Comparison of ENCODE assay signal across 9 mouse cellular contexts in genomic region chr5:123947041-123947761, GRCm38 (mm10). TPM values are rescaled to one million over a fixed set of nuclear protein-coding genes. Genes with fewer than 3 reads are reported as not detected.
DNase-seq lines count a peak whose midpoint lies in the region; ATAC-seq and TF ChIP-seq lines count a peak whose summit lies in the region.
"Had no signal": no experiment of that assay in that cellular context is flagged by ENCODE, and none has a peak within 500 bp of the region (broad histone marks: within the 10 kb centered on the region; RNA-seq: fewer than 3 reads in every experiment).

No protein-coding gene starts in this region.

- no peaks in the 10 kb centered on the region for H3K4me1 ChIP-seq in cerebellum, adult 2 months (ENCODE audit: control insufficient read depth, insufficient read depth, low read length)
- H3K4me1 ChIP-seq in limb, embryonic 11.5 days (ENCODE audit: control insufficient read depth, insufficient read depth, low read length), result no peaks in the 10 kb centered on the region
- no peaks in the 10 kb centered on the region for H3K4me1 ChIP-seq in limb, embryonic 10.5 days
- H3K4me1 ChIP-seq: midbrain, embryonic 12.5 days had no signal

- intact Hi-C loops in gastrocnemius, postnatal 14 days (cut with DNase I; ENCODE audit: low total_unique reads), result loop anchor here (2.0 to 5.0 kb wide), 2 partner anchors 46 to 135 kb away; no protein-coding TSS in a partner anchor

- H3K4me2 ChIP-seq in limb, embryonic 11.5 days (ENCODE audit: low read depth, severe bottlenecking), result no peak overlapping the region
- H3K4me2 ChIP-seq: midbrain, embryonic 12.5 days had no signal

- TF ChIP-seq CTCF in cerebellum, adult 2 months (IDR thresholded peaks at IDR 0.05; ENCODE audit: borderline replicate concordance, insufficient read depth, low read depth, low read length), result peak; percentile 43; the same call in 1 of the 2 replicates

- H3K9ac ChIP-seq in limb, embryonic 11.5 days (ENCODE audit: low read length), result no peak overlapping the region
- H3K9ac ChIP-seq: midbrain, embryonic 12.5 days had no signal

- no peak for ATAC-seq in limb, embryonic 11.5 days (ENCODE audit: insufficient number of reproducible peaks, low FRiP score, low TSS enrichment, low read depth)

- no peak overlapping the region for H3K4me3 ChIP-seq in cerebellum, adult 2 months (replicated peaks; ENCODE audit: insufficient read depth, low read depth, low read length)
- H3K4me3 ChIP-seq in limb, embryonic 11.5 days (ENCODE audit: low read depth, low read length), result no peak overlapping the region
- no peak overlapping the region for H3K4me3 ChIP-seq in limb, embryonic 10.5 days
- H3K4me3 ChIP-seq: midbrain, embryonic 12.5 days had no signal

- H3K36me3 ChIP-seq in limb, embryonic 11.5 days (ENCODE audit: control insufficient read depth, insufficient read depth, low read length), result no peaks in the 10 kb centered on the region
- H3K36me3 ChIP-seq in limb, embryonic 10.5 days, result no peaks in the 10 kb centered on the region
- H3K36me3 ChIP-seq: midbrain, embryonic 12.5 days had no signal

- no peaks in the 10 kb centered on the region for H3K9me3 ChIP-seq in limb, embryonic 11.5 days (ENCODE audit: control insufficient read depth, low read length)
- no peaks in the 10 kb centered on the region for H3K9me3 ChIP-seq in limb, embryonic 10.5 days (replicated peaks)
- H3K9me3 ChIP-seq: midbrain, embryonic 12.5 days had no signal

- no peaks in the 10 kb centered on the region for H3K27me3 ChIP-seq in cerebellum, adult 2 months (ENCODE audit: control insufficient read depth, insufficient read depth, low read length)
- no peaks in the 10 kb centered on the region for H3K27me3 ChIP-seq in limb, embryonic 11.5 days (ENCODE audit: control insufficient read depth, insufficient read depth, low read length)
- H3K27me3 ChIP-seq in limb, embryonic 10.5 days (ENCODE audit: low read depth, poor library complexity, severe bottlenecking), result no peaks in the 10 kb centered on the region
- H3K27me3 ChIP-seq: midbrain, embryonic 12.5 days had no signal

- TF ChIP-seq POLR2A in cerebellum, adult 2 months (IDR thresholded peaks at IDR 0.05; ENCODE audit: borderline replicate concordance, insufficient read depth, low read length), result no peak

- no peak overlapping the region for H3K27ac ChIP-seq in cerebellum, adult 2 months (ENCODE audit: insufficient read depth, low read length)
- H3K27ac ChIP-seq in limb, embryonic 11.5 days (replicated peaks; ENCODE audit: low read depth, low read length), result no peak overlapping the region
- no peak overlapping the region for H3K27ac ChIP-seq in limb, embryonic 10.5 days
- H3K27ac ChIP-seq: midbrain, embryonic 12.5 days had no signal

- 48% methylated on average over 7 of the region's 7 CpGs for WGBS in cerebellum, adult 2 months
- WGBS in limb, embryonic 11.5 days, result 51% methylated on average over 7 of the region's 7 CpGs
- 58% methylated on average over 7 of the region's 7 CpGs for WGBS in limb, embryonic 10.5 days
- 51% methylated on average over 7 of the region's 7 CpGs for WGBS in large intestine, adult 2 months

- DNase-seq in cerebellum, adult 2 months, result peak; percentile 22 to 52
- DNase-seq in cerebellum, adult 9-11 months, result no peak
- DNase-seq in limb, embryonic 11.5 days (ENCODE audit: low spot score), result peak; percentile 21
- DNase-seq in limb, embryonic 10.5 days (ENCODE audit: low spot score), result no peak
- peak; percentile 63 for DNase-seq in c-Kit-positive CD71-negative TER-119-negative erythroid progenitor cells, embryonic 14.5 days (ENCODE audit: low read depth)
- peak; percentile 60 for DNase-seq in large intestine, adult 2 months (ENCODE audit: low read depth, low spot score)
- DNase-seq in urinary bladder, adult 18-20 months (ENCODE audit: low spot score in 2 of 2), result no peak
- no peak for DNase-seq in gastrocnemius, postnatal 14 days

RNA-seq across cellular contexts. Expression of gene Ccdc62, which starts 16.7 kb away (rescaled TPM):
- 4.6 and 5.8 TPM in 2 replicates for polyA plus RNA-seq in cerebellum, adult 2 months (2012; rRNA removed)
- 4.4 and 7.3 TPM in 2 replicates for polyA plus RNA-seq in limb, embryonic 11.5 days (2014; fragmentation: Nextera tagmentation; extraction: Ambion mirVana)
- 4.0 and 6.2 TPM in 2 replicates for polyA plus RNA-seq in limb, embryonic 10.5 days (2016; fragmentation: Nextera tagmentation; extraction: Ambion mirVana)
- polyA plus RNA-seq in large intestine, adult 2 months (2012; rRNA removed), result 1.2 and 1.6 TPM in 2 replicates
- 1 to 10 TPM; 1.2 TPM for total RNA-seq in gastrocnemius, postnatal 14 days (2021)

RNA-seq across cellular contexts. Expression of gene Gm43518, which starts 20.0 kb away (rescaled TPM):
- 0.67 and 1.5 TPM in 2 replicates for polyA plus RNA-seq in cerebellum, adult 2 months (2012; rRNA removed)
- polyA plus RNA-seq in limb, embryonic 11.5 days (2014; fragmentation: Nextera tagmentation; extraction: Ambion mirVana), result 0.25 and 1.4 TPM in 2 replicates
- 1.3 and 3.2 TPM in 2 replicates for polyA plus RNA-seq in limb, embryonic 10.5 days (2016; fragmentation: Nextera tagmentation; extraction: Ambion mirVana)
- 0.22 TPM in 1 of 2 replicates, not detected in the other for polyA plus RNA-seq in large intestine, adult 2 months (2012; rRNA removed)
- total RNA-seq in gastrocnemius, postnatal 14 days (2021), result under 1 TPM in 1 of 2 experiments, not detected in 1; 0.72 TPM

RNA-seq across cellular contexts. Expression of gene Hip1r, which starts 26.2 kb away (rescaled TPM):
- 41.8 and 42.4 TPM in 2 replicates for polyA plus RNA-seq in cerebellum, adult 2 months (2012; rRNA removed)
- 3.8 and 4.2 TPM in 2 replicates for polyA plus RNA-seq in limb, embryonic 11.5 days (2014; fragmentation: Nextera tagmentation; extraction: Ambion mirVana)
- polyA plus RNA-seq in limb, embryonic 10.5 days (2016; fragmentation: Nextera tagmentation; extraction: Ambion mirVana), result 7.1 and 8.3 TPM in 2 replicates
- polyA plus RNA-seq in large intestine, adult 2 months (2012; rRNA removed), result 22.9 and 34.9 TPM in 2 replicates
- total RNA-seq in gastrocnemius, postnatal 14 days (2021), result 10 to 100 TPM in 1 of 2 experiments, 1 to 10 TPM in 1; 7.2 to 11.1 TPM

RNA-seq across cellular contexts. Expression of gene Denr, which starts 40.2 kb away (rescaled TPM):
- polyA plus RNA-seq in cerebellum, adult 2 months (2012; rRNA removed), result 45.6 and 56.3 TPM in 2 replicates
- 186 and 187 TPM in 2 replicates for polyA plus RNA-seq in limb, embryonic 11.5 days (2014; fragmentation: Nextera tagmentation; extraction: Ambion mirVana)
- 179 and 186 TPM in 2 replicates for polyA plus RNA-seq in limb, embryonic 10.5 days (2016; fragmentation: Nextera tagmentation; extraction: Ambion mirVana)
- polyA plus RNA-seq in large intestine, adult 2 months (2012; rRNA removed), result 8.8 and 14.5 TPM in 2 replicates
- total RNA-seq in gastrocnemius, postnatal 14 days (2021), result 10 to 100 TPM; 45.4 to 55.2 TPM

Comparison
In these comparisons a context has a peak if more than half of its experiments do, and no peak if none do; other contexts are left out.
1. DNase-seq: peak in cerebellum, adult 2 months (2 of 2), limb, embryonic 11.5 days (single experiment), c-Kit-positive CD71-negative TER-119-negative erythroid progenitor cells, embryonic 14.5 days (single experiment) and large intestine, adult 2 months (single experiment); none in cerebellum, adult 9-11 months (single experiment), limb, embryonic 10.5 days (single experiment), urinary bladder, adult 18-20 months (0 of 2) and gastrocnemius, postnatal 14 days (single experiment).